Mouse (Mus musculus) kidney, postnatal 0 days (tissue): ENCODE results near the gene Tob1. TPM values are rescaled to one million over a fixed set of nuclear protein-coding genes. Genes with fewer than 3 reads are reported as not detected.

Source experiments
- ATAC-seq: fragments of 200-750 bp; cut with Nextera tagmentation; replicated peaks from 2 replicates; pipeline ENCODE4 v1.8.0; 2017; ENCODE audit warnings: low read depth, moderate number of reproducible peaks, moderate TSS enrichment, moderate library complexity; ENCODE audit not compliant: low FRiP score
- DNase-seq: peaks from one replicate; pipeline ENCODE4 v3.0.0-alpha.2; 2016; ENCODE audit warnings: low spot score
- H3K27ac ChIP-seq: fragments of 300-500 bp; sonication (generic); 2 replicates; pipeline ENCODE4 v1.5.1; 2014; ENCODE audit warnings: mild to moderate bottlenecking
- H3K27me3 ChIP-seq: fragments of 300-500 bp; sonication (generic); 2 replicates; pipeline ENCODE4 v1.6.1; 2014; ENCODE audit warnings: low read length, mixed read lengths; ENCODE audit not compliant: insufficient read depth
- H3K36me3 ChIP-seq: fragments of 300-500 bp; sonication (generic); 2 replicates; pipeline ENCODE4 v1.6.1; 2014; ENCODE audit warnings: low read length, mixed read lengths; ENCODE audit not compliant: insufficient read depth
- H3K4me1 ChIP-seq: fragments of 300-500 bp; sonication (generic); replicated peaks from 2 replicates; pipeline ENCODE4 v1.6.1; 2014; ENCODE audit warnings: antibody characterized with exemption, low read length, mixed read lengths; ENCODE audit not compliant: insufficient read depth
- H3K4me2 ChIP-seq: fragments of 300-500 bp; sonication (generic); 2 replicates; pipeline ENCODE4 v1.6.1; 2014; ENCODE audit warnings: mild to moderate bottlenecking, low read length, moderate library complexity, mixed read lengths
- H3K4me3 ChIP-seq: fragments of 300-500 bp; sonication (generic); replicated peaks from 2 replicates; pipeline ENCODE4 v1.5.1; 2014; ENCODE audit warnings: low read depth, low read length
- H3K9ac ChIP-seq: fragments of 300-500 bp; sonication (generic); 2 replicates; pipeline ENCODE4 v1.6.1; 2014; ENCODE audit warnings: low read depth, low read length
- H3K9me3 ChIP-seq: fragments of 300-500 bp; sonication (generic); replicated peaks from 2 replicates; pipeline ENCODE4 v1.6.1; 2016; ENCODE audit warnings: low read length, inconsistent platforms, mixed read lengths
- CTCF ChIP-seq: IDR thresholded peaks from 2 replicates; pipeline ENCODE4 v1.5.1; 2016; ENCODE audit warnings: antibody characterized with exemption, low read depth, mild to moderate bottlenecking, moderate library complexity
- WGBS: fragments of 180-500 bp; shearing (Covaris S2); extraction: QIAGEN DNeasy Blood & Tissue Kit; methylation state at CpG from one replicate; pipeline ENCODE4 v1.1.7; 2014; 5-methylcytosine and 5-hydroxymethylcytosine counted together
- polyA plus RNA-seq: library from polyadenylated mRNA; unstranded; fragments of >200 nt; fragmentation: Nextera tagmentation; extraction: Ambion mirVana; gene quantifications from 2 replicates; pipeline ENCODE4 v1.2.1, GENCODE M21; 2015

Tob1 gene
- polyA plus RNA-seq, 1 experiment from 2014 or later = 55.2 TPM

DNA sequence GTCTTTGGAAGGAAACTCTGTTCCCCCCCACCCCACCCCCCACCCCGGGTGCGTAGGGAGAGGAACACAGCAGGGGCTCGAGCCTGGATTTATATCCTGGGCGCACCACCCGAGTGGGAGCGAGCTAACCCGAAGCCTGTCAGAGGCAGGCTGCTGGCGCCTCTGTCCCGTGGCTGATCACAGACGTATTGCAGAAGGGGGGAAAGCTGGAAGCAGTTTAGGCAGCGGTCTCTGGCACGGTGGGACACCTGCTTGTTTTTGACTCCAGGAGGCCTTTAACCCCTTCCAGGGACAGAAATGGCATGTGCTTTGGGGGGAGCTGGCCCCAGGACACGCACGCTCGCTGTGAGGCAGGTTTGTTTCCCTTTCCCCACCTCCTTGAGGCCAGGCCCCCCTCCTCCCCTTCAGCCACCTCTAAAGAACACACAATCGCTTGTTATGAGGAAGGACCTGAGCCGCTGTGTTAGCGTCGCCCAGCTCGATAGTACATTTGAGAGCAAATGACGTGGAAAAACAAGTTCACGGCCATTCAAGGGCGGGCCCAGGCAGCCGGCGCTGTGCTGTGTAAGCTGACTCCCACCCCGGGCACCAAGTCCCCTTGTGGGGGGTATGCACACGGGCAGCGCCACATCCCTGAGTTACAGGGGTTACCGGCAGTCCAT, 31.6 kb downstream of the Tob1 start:
- ATAC-seq = peak; percentile 63
- Histone ChIP-seq H3K27ac (peak overlapping the region; percentile 56; the same call in 1 of the 2 replicates), H3K4me2 (peak overlapping the region; percentile 60), H3K4me3 (no peak overlapping the region; the same call in 1 of the 2 replicates), H3K27me3 (no peaks in the 10 kb centered on the region), H3K9me3 (no peaks in the 10 kb centered on the region), H3K9ac (peak overlapping the region; percentile 52), H3K4me1 (peaks cover 19% of the 10 kb centered on the region; the same call in 1 of the 2 replicates), H3K36me3 (no peaks in the 10 kb centered on the region)
- DNase-seq = peak; percentile 77
- TF ChIP-seq CTCF = no peak; the same call in 1 of the 2 replicates
- WGBS = 2% methylated on average over 29 of the region's 29 CpGs

GRCm38 (mm10) chr11:94243422-94244180, 32.3 kb downstream of the Tob1 start:
- ATAC-seq (peak; percentile 55), DNase-seq (no peak)
- WGBS = 25% methylated on average over 15 of the region's 15 CpGs

GRCm38 (mm10) chr11:94244385-94244784, 33.1 kb downstream of the Tob1 start:
- TF ChIP-seq CTCF = no peak
- H3K27me3 ChIP-seq = no peaks in the 10 kb centered on the region
- H3K9ac ChIP-seq = no peak overlapping the region
- no peaks in the 10 kb centered on the region for H3K36me3 ChIP-seq
- DNase-seq = no peak
- no peak overlapping the region for H3K4me2 ChIP-seq
- WGBS = 72% methylated on average over 9 of the region's 9 CpGs
- peaks cover 19% of the 10 kb centered on the region; the same call in 1 of the 2 replicates for H3K4me1 ChIP-seq
- no peak overlapping the region for H3K27ac ChIP-seq
- H3K9me3 ChIP-seq = no peaks in the 10 kb centered on the region
- ATAC-seq = no peak
- H3K4me3 ChIP-seq = no peak overlapping the region

More at GRCm38 (mm10) chr11:94243422-94244180, 32.3 kb downstream of the Tob1 start:
- TF ChIP-seq CTCF = no peak
- Histone ChIP-seq H3K36me3 (no peaks in the 10 kb centered on the region), H3K9me3 (no peaks in the 10 kb centered on the region), H3K27me3 (no peaks in the 10 kb centered on the region), H3K9ac (peak overlapping the region; percentile 52; the same call in 1 of the 2 replicates), H3K4me2 (peak overlapping the region; percentile 60), H3K4me3 (no peak overlapping the region), H3K27ac (no peak overlapping the region), H3K4me1 (peaks cover 19% of the 10 kb centered on the region; the same call in 1 of the 2 replicates)

DNA sequence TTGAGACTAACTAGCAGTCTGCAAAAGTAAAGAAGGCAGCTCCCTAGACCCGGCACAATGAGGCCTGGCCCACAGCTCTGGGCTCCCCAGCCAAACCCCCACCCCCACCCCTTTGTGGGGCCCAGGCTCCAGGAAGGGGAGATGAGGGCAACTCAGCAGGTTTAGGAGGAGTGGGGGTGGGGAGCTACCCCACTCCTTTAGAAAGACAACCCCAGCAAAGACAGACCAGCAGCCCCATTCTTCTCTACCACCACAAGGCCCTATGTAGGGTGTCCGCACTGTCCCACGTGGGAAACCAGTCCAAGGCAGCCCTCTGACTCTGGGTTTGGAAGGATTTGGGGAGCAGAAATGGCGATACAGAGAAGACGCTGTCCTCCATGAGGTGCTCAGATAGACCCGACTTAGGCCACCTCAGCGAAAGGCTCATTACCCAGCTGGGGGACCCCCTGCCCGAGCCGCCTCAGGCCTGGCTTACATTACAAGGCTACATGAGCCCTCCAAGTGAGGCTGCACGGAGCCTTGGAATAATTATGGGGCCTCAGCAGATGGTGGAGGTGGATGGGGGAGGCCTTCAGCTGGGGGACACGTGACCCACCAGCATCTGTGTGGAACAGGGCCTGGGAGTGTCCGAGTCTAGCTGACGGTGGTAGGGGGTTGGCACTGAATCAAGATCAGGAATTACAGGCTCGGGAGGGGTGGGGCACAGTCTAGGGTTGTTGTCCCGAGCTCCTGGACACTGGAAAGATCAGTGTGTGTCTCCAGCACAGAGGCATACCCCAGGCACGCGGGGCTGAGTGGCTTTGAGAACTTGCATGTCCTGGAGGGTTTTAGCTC, 34.9 kb downstream of the Tob1 start, which contains the start of gene Wfikkn2:
Gene Wfikkn2 (minus strand): TSS at position 51 of the 834 bp plus-strand sequence.
- no peak within 1 kb of the TSS for H3K4me2 ChIP-seq

DNA sequence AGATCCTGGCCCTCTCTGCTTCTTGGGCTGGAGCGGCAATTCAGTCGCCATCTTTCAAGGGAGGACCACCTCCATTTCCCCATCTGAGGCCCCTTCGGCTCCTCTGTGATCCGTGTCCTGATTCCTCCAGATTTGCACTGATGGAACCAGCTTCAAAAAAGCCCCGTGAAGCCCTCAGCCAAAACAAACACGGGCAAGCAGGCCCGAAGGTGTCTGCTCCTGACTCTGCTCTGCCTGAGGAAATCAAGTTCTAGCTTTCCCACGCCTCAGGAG, 35.5 kb downstream of the Tob1 start:
- ATAC-seq (no peak), DNase-seq (no peak)
- H3K36me3 ChIP-seq = no peaks in the 10 kb centered on the region
- peaks cover 19% of the 10 kb centered on the region; the same call in 1 of the 2 replicates for H3K4me1 ChIP-seq
- no peak overlapping the region for H3K27ac ChIP-seq
- no peaks in the 10 kb centered on the region for H3K9me3 ChIP-seq
- no peak overlapping the region for H3K4me2 ChIP-seq
- 0 out of 2 replicates have a peak overlapping the region, but pooled peaks have one; percentile 24 for H3K9ac ChIP-seq
- no peak overlapping the region for H3K4me3 ChIP-seq
- no peak for TF ChIP-seq CTCF
- no peaks in the 10 kb centered on the region for H3K27me3 ChIP-seq
- 26% methylated on average over 8 of the region's 8 CpGs for WGBS

More for the DNA sequence above, 34.9 kb downstream of the Tob1 start, which contains the start of gene Wfikkn2:
- ATAC-seq (peak; percentile 33), DNase-seq (peak; percentile 67)
- Histone ChIP-seq H3K36me3 (no peaks in the 10 kb centered on the region), H3K27ac (no peak within 1 kb of the TSS), H3K4me3 (no peak within 1 kb of the TSS), H3K27me3 (no peaks in the 10 kb centered on the region), H3K4me1 (peaks cover 19% of the 10 kb centered on the region; the same call in 1 of the 2 replicates), H3K9me3 (no peaks in the 10 kb centered on the region), H3K9ac (0 out of 2 replicates have a peak within 1 kb of the TSS, but pooled peaks have one; percentile 24)
- 38% methylated on average over 17 of the region's 17 CpGs for WGBS
- no peak for TF ChIP-seq CTCF

- H3K9me3 ChIP-seq = no peaks in the 10 kb centered on the region
- TF ChIP-seq CTCF = no peak
- H3K27ac ChIP-seq = no peak overlapping the region
- H3K4me1 ChIP-seq = no peaks in the 10 kb centered on the region
- 53% methylated on average over 9 of the region's 9 CpGs for WGBS
- ATAC-seq = no peak
- H3K36me3 ChIP-seq = no peaks in the 10 kb centered on the region
- no peak overlapping the region for H3K9ac ChIP-seq
- no peak for DNase-seq
- H3K27me3 ChIP-seq = no peaks in the 10 kb centered on the region
- no peak overlapping the region for H3K4me2 ChIP-seq
- no peak overlapping the region for H3K4me3 ChIP-seq
Measured at GRCm38 (mm10) chr11:94253156-94253555, 41.9 kb downstream of the Tob1 start.
